Mouse (Mus musculus) myocyte (in vitro differentiated cells): ENCODE data around the gene Gucy2e.

Experiments used
- CEBPB ChIP-seq: IDR thresholded peaks from 2 replicates; pipeline ENCODE4 v1.6.1; 2011; ENCODE audit warnings: mild to moderate bottlenecking, moderate library complexity; ENCODE audit not compliant: poor library complexity, insufficient read depth, severe bottlenecking
- E2F4 ChIP-seq: IDR thresholded peaks from one replicate; pipeline ENCODE4 v1.6.1; 2011; ENCODE audit warnings: mild to moderate bottlenecking, control low read depth, moderate library complexity; ENCODE audit not compliant: insufficient read depth
- MYOD1 ChIP-seq, 3 experiments: IDR thresholded peaks; one replicate each; pipeline ENCODE4 v1.6.1; 2011; ENCODE audit warnings: control low read depth in 2 of 3, low read depth in 2 of 3, mild to moderate bottlenecking in 2 of 3, moderate library complexity in 1 of 3; ENCODE audit not compliant: insufficient read length in 2 of 3, control insufficient read depth in 1 of 3
- POLR2A ChIP-seq: IDR thresholded peaks from one replicate; pipeline ENCODE4 v1.6.1; 2011; ENCODE audit warnings: low read depth, mild to moderate bottlenecking, control low read depth, moderate library complexity; ENCODE audit not compliant: insufficient read length
- POLR2AphosphoS2 ChIP-seq: IDR thresholded peaks from one replicate; pipeline ENCODE4 v1.6.1; 2011; ENCODE audit warnings: low read depth, control low read depth; ENCODE audit not compliant: insufficient read length
- REST ChIP-seq: IDR thresholded peaks from one replicate; pipeline ENCODE4 v1.6.1; 2011; ENCODE audit warnings: mild to moderate bottlenecking, control low read depth, moderate library complexity; ENCODE audit not compliant: insufficient read depth, insufficient read length
- TCF12 ChIP-seq: IDR thresholded peaks from one replicate; pipeline ENCODE4 v1.6.1; 2011; ENCODE audit warnings: mild to moderate bottlenecking, control low read depth; ENCODE audit not compliant: poor library complexity, insufficient read depth, severe bottlenecking

- TF ChIP-seq POLR2A, result no peak
- no peak for TF ChIP-seq POLR2AphosphoS2
- no peak for TF ChIP-seq CEBPB
- no peak for TF ChIP-seq REST
- no peak for TF ChIP-seq TCF12
- no peak for TF ChIP-seq MYOD1 (IDR thresholded peaks at IDR 0.05; ENCODE audit: control insufficient read depth in 1 of 3, insufficient read length in 2 of 3, low read depth in 2 of 3)
- TF ChIP-seq E2F4, result no peak
Observed at GRCm38 (mm10) chr11:69244911-69245310, 8.1 kb upstream of the Gucy2e start.
